Mouse (Mus musculus): ENCODE measurements around the gene Zfp82. TPM values are rescaled to one million over a fixed set of nuclear protein-coding genes. Genes with fewer than 3 reads are reported as not detected.
"Not testable (repeated sequence)": the region's sequence is repeated elsewhere in the genome, so short reads cannot be mapped to it uniquely, and the experiment has no call there.

Gene Zfp82
- 10.6 and 10.9 TPM in 2 replicates for polyA plus RNA-seq (2015; fragmentation: Nextera tagmentation; extraction: Ambion mirVana)

DNA sequence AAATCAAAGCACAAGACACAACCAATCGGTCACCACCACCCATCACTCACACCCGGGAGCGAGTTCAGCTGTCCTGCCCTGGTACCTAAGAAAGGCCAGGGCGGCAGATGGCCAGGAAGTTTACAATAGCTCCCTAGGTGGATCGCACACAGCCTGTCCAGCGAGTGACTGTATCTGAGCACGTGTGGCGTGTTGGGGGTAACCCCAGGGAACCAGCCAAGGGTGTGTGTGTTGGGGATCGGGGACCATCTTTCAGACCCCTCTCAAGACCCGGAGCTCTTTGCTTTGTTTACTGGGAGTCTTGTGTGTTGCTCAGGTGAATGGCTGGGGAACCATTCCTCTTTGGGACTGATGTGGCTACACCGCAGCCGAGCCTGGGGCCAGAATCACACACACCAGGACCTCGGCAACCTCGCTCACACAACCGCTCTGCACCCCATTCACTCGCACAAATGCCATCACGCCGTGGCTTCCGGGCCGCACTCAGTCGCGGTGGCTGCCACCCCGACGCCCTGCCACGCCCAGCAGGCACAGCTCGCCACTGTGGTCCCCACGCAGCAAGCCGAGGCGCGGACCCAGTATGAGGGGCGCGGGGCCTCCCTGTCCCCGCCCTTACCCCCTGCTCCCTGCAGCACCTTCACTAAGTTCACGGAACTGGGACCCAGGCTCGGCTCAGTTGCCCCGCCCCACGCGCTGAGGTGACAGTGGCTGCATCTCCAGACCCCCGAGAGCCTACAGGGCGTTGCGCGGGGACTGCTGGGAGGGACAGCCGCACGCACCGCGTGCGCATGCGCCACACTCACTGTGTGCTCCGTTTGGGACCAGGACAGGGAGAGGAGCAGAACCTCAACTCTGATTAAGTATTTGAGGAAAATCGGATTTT, at the start of gene Zfp82:
Zfp82 (minus strand) TSS at position 755 of the 883 bp plus-strand sequence.
- Histone ChIP-seq H3K9ac (replicated peaks) (peak within 1 kb of the TSS; percentile 83), H3K4me1 (peaks cover 11% of the 10 kb centered on the region), H3K4me2 (peak within 1 kb of the TSS; percentile 94), H3K36me3 (peaks cover 20% of the 10 kb centered on the region), H3K27me3 (replicated peaks) (no peaks in the 10 kb centered on the region), H3K27ac (replicated peaks) (peak within 1 kb of the TSS; percentile 84), H3K4me3 (replicated peaks) (peak within 1 kb of the TSS; percentile 64), H3K9me3 (replicated peaks) (no peaks in the 10 kb centered on the region)
- ATAC-seq (ENCODE audit: low FRiP score) = peak; percentile 93
- under 1% methylated on average over 50 of the region's 50 CpGs for WGBS

DNA sequence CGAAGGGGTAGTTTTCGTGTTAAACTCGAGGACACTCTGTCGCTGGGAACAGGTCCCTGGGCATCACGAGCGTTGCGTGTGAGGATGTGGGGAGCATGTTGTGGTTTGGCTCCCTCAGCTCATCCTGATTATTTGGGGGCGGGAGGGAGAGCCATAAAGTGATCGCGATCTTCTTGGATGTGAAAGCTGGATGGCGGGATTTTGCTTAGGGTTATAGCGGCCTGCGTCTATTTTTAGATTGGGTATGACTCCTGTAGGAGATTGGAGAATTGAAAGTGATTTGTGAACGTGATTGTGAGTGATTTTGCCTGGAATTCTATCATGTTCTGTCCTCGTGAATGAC, 49.5 kb upstream of the Zfp82 start:
- 3% methylated on average over 15 of the region's 15 CpGs for whole genome bisulfite sequencing
- ATAC-seq (ENCODE audit: low FRiP score) = peak; percentile 66
- peak overlapping the region; percentile 83 for H3K4me3 ChIP-seq (replicated peaks)
- no peaks in the 10 kb centered on the region for H3K27me3 ChIP-seq (replicated peaks)
- H3K9me3 ChIP-seq (replicated peaks) = no peaks in the 10 kb centered on the region
- H3K27ac ChIP-seq (replicated peaks) = peak overlapping the region; percentile 90
- peaks cover 13% of the 10 kb centered on the region for H3K4me1 ChIP-seq
- H3K36me3 ChIP-seq = peaks cover 11% of the 10 kb centered on the region
- H3K9ac ChIP-seq (replicated peaks) = peak overlapping the region; percentile 88
- H3K4me2 ChIP-seq = peak overlapping the region; percentile 82

DNA sequence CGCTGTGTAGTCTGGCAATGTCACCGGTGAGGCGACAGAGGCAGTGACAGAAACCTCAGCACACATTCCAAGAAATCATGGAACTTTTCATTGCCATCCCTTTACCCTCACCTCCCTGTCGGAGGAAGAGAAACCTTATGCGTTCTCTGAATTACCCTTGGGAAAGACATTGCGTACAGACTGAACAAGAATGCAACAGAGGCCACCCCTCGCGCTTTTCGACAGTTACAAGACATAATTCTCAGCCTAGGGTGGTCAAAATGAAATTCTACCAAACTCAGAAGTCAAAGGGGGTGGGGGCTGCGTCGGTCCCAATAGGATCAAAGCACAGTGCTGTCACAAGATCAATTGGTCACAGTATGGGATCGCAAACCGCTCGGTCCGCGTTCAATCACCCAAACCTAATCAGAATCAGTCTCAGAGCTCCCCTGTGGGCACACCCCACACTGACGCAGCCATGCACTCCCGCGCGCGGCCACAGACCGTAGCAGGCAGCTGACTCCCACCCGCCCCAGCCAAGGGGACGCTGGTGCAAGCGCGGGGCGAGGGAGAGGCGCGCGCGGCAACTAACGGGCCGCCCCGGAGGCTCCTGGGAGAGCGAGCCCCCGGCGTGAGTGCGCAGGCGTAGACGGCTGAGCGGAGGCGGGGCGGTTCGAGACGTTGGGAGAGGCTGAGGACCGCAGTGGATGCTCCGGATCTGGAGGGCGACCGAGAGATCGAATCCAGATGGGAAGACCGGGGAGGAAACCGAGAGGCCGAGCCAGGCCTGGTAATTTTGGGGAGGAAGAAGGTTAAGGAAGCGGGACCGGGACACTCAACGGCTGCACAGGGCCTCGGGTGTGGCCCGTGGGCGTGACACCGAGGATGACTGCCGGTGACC, 48.8 kb upstream of the Zfp82 start, which contains the start of gene Zfp382:
Zfp382 (plus strand) TSS at position 635 of the 880 bp plus-strand sequence.
- Histone ChIP-seq H3K27ac (replicated peaks) (peak within 1 kb of the TSS; percentile 90), H3K4me3 (replicated peaks) (peak within 1 kb of the TSS; percentile 83), H3K36me3 (peaks cover 4% of the 10 kb centered on the region), H3K4me2 (peak within 1 kb of the TSS; percentile 82), H3K9me3 (replicated peaks) (no peaks in the 10 kb centered on the region), H3K27me3 (replicated peaks) (no peaks in the 10 kb centered on the region), H3K4me1 (peaks cover 13% of the 10 kb centered on the region), H3K9ac (replicated peaks) (peak within 1 kb of the TSS; percentile 88)
- under 1% methylated on average over 61 of the region's 61 CpGs for WGBS
- ATAC-seq (ENCODE audit: low FRiP score) = peak; percentile 97

DNA sequence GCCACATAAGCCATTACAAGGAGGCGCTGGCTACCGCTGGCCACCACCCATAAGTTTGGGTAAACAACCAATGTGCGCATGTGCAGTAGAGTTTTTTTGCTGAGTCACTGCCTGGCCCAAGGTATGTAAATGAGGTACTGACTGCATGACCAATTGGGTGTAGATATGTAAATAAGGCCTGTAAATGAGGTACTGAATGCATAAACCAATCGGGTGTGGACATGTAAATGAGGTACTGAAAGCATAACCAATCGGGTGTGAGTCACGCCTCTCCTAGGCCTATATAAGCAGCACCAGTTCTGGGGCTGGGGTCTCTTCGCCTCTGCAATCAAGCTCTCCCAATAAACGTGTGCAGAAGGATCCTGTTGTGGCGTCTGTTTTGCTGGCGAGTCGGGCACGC, 45.2 kb upstream of the Zfp82 start:
- H3K36me3 ChIP-seq; H3K9ac ChIP-seq (replicated peaks); H3K4me2 ChIP-seq; ATAC-seq (ENCODE audit: low FRiP score); H3K27ac ChIP-seq (replicated peaks); H3K4me3 ChIP-seq (replicated peaks); H3K4me1 ChIP-seq; H3K9me3 ChIP-seq (replicated peaks); H3K27me3 ChIP-seq (replicated peaks): not testable (repeated sequence)
- WGBS = 94% methylated on average over 12 of the region's 12 CpGs

DNA sequence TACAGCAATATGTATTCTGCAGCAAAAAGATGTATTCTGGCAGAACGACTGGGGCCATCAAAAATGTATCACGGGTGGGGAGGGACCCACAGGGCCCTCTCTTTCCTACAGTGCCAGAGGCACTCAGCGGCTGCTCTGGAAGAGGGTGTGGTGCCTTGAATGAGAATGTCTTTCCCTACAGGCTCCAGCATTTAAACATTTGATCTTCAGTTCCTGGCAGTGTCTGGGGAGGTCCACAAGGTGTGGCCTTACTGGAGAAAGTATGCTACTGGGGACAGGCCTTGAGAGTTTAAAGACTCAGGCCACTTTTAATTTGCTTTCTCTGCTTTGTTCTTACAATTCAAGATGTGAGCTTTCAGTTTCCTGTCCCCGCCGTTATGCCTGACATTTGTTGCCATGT, 43.4 kb upstream of the Zfp82 start:
- Histone ChIP-seq H3K27ac (replicated peaks) (no peak overlapping the region), H3K4me3 (replicated peaks) (no peak overlapping the region), H3K9ac (replicated peaks) (no peak overlapping the region), H3K9me3 (replicated peaks) (no peaks in the 10 kb centered on the region; the same call in 1 of the 2 replicates), H3K4me2 (no peak overlapping the region), H3K27me3 (replicated peaks) (no peaks in the 10 kb centered on the region), H3K36me3 (no peaks in the 10 kb centered on the region), H3K4me1 (peaks cover 1% of the 10 kb centered on the region; the same call in 1 of the 2 replicates)
- ATAC-seq (ENCODE audit: low FRiP score) = no peak
- 95% methylated on average over 5 of the region's 5 CpGs for WGBS

DNA sequence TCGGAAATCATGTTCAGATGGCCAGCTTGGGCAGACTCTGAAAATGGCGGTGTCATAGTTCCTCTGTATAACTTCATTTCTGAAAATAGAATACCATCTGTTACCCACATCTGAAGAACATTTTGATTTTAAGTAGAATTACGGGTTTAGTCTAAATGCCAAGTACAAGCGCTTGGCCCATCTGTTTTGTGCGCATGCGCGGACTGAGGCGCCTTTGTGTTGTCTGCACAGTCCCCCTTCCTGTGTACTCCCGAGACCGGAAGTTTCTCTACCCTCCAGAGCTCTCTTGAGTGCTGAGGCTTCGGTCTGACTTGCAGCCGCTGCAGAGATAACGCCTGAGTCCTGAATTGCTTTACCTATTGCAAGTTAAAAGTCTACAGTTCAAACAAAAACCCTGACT, 26.6 kb upstream of the Zfp82 start:
- Histone ChIP-seq H3K9me3 (replicated peaks) (0 out of 2 replicates have a peak, but pooled peaks cover 6% of the 10 kb centered on the region), H3K27ac (replicated peaks) (no peak overlapping the region), H3K27me3 (replicated peaks) (no peaks in the 10 kb centered on the region), H3K4me2 (no peak overlapping the region), H3K36me3 (peaks cover 47% of the 10 kb centered on the region), H3K4me1 (peaks cover 24% of the 10 kb centered on the region), H3K4me3 (replicated peaks) (no peak overlapping the region), H3K9ac (replicated peaks) (no peak overlapping the region)
- WGBS = 93% methylated on average over 13 of the region's 13 CpGs
- no peak for ATAC-seq (ENCODE audit: low FRiP score)

DNA sequence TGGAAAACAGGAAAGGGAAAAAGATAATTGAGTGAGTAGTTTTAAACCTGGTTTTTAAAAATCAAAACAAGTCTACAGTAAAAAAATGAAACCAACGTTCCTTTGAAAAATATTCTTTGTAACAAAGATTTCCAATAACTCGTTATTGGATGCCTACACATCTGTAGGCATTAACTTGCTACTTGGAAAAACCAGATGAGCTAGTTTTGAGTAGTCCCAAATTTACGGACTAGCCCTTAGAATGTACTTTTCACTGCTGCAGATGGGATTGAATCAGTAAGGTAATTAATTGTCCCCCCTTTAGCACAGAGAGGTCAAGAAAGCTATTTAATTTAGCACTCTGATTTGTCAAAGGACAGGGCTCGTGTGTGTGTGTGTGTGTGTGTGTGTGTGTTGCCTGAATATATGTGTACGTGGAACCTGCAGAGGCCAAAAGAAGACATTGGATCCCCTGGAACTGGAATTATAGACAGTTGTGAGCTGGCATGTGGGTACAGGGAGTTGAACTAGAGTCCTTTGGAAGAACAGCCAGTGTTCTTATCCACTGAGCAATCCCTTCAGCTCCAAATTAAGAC, 22.9 kb upstream of the Zfp82 start:
- no peak for ATAC-seq (ENCODE audit: low FRiP score)
- H3K36me3 ChIP-seq = peaks cover 20% of the 10 kb centered on the region
- H3K4me2 ChIP-seq = peak overlapping the region; percentile 69
- H3K4me3 ChIP-seq (replicated peaks) = peak overlapping the region; percentile 68
- peaks cover 35% of the 10 kb centered on the region for H3K4me1 ChIP-seq
- peak overlapping the region; percentile 52; the same call in 1 of the 2 replicates for H3K27ac ChIP-seq (replicated peaks)
- no peaks in the 10 kb centered on the region for H3K9me3 ChIP-seq (replicated peaks)
- H3K9ac ChIP-seq (replicated peaks) = peak overlapping the region; percentile 87
- WGBS = 2% methylated on average over 5 of the region's 5 CpGs
- no peaks in the 10 kb centered on the region for H3K27me3 ChIP-seq (replicated peaks)

DNA sequence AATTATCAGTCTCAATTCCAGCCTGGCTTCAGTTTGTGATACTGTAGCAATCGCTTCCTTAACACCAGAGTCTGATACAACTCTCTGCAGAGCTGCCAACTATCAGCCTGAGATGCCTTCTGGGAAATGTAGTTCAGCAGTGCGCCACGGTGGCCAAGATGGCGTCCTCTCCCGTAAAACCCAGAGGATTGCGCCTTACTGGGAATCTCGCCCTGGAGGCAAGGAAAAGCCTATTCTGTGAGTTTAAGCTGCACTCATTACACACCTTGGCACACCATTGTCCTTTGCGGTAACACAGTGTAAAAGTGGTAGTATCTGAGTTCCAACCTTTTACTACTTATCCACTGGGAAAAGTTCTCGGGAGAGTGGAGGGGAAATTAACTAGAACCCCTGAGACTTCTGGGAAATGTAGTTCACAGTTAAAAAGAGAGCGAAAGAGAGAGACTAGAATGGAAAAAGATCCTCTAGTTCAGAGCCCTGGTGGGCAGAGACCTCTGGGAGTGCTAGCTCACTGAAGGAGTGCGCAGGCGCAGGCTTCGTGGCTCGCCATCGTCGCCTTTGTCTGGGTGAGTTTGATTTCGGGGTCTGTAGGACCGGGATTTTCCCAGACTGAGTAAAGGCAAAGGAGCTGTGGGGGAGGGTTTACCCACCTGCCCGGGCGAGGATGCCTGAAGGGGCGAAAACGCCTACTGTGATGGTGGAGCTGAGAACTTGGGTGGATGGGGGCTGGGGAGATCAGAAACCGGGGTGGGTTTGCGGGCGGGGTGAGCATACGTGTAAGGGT, 22.1 kb upstream of the Zfp82 start, which contains the start of gene Zfp260:
Zfp260 (plus strand) TSS at position 132 of the 784 bp plus-strand sequence.
- peak within 1 kb of the TSS; percentile 98 for H3K27ac ChIP-seq (replicated peaks)
- peak within 1 kb of the TSS; percentile 87 for H3K9ac ChIP-seq (replicated peaks)
- H3K9me3 ChIP-seq (replicated peaks) = no peaks in the 10 kb centered on the region
- H3K4me1 ChIP-seq = peaks cover 35% of the 10 kb centered on the region
- H3K27me3 ChIP-seq (replicated peaks) = no peaks in the 10 kb centered on the region
- peak within 1 kb of the TSS; percentile 69 for H3K4me2 ChIP-seq
- ATAC-seq (ENCODE audit: low FRiP score) = peak; percentile 84
- under 1% methylated on average over 26 of the region's 26 CpGs for WGBS
- H3K36me3 ChIP-seq = peaks cover 13% of the 10 kb centered on the region
- H3K4me3 ChIP-seq (replicated peaks) = peak within 1 kb of the TSS; percentile 68

DNA sequence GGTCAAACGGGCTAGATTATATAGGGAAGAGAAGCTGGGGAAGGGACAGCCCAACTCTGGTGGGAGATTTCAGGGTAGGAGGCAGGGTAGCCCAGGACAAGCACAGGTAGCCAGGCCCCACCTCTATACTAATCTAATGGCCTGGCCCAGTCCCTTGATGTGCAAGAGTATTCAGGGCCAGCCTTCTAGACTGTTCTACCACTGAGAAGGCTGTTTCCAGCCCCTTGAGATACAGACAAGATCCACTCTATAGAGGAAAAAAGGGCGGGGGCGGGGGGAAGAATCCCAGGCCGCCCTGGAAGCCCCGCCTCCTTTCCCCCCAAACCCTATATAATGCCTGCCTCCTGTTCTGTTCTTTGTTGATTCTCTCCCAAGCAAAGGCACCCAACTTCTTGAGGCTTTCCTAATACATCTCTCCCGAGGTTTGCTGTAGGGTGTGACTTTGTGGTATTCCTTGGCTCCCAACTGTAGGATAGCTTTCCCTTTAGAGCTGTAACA, 21.3 kb upstream of the Zfp82 start:
- Histone ChIP-seq H3K36me3 (0 out of 2 replicates have a peak, but pooled peaks cover 4% of the 10 kb centered on the region), H3K27ac (replicated peaks) (peak overlapping the region; percentile 98), H3K9me3 (replicated peaks) (no peaks in the 10 kb centered on the region), H3K4me2 (peak overlapping the region; percentile 69), H3K27me3 (replicated peaks) (no peaks in the 10 kb centered on the region), H3K4me3 (replicated peaks) (peak overlapping the region; percentile 68), H3K4me1 (peaks cover 42% of the 10 kb centered on the region), H3K9ac (replicated peaks) (peak overlapping the region; percentile 87)
- ATAC-seq (ENCODE audit: low FRiP score) = no peak
- WGBS = 80% methylated on average over 6 of the region's 6 CpGs

DNA sequence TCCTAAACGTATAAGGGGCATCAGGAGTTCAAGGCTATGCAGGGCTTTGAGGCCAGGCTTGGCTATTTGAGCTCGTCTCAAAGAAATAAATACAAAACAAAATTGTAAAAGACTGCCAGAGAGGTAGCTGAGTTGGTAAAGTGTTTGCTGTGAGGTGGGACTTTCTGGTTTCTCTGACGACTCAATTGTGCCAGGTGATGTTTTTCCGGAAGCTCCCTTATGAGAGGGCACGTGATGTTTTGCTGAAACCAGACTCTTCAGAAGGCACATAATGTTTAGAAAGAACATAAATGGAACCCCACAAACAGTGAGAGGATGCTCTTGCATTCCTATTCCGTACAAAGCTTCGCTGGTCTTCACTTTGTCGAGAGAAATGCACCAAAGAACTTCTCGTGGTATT, 20.0 kb upstream of the Zfp82 start:
- no peak overlapping the region for H3K9ac ChIP-seq (replicated peaks)
- H3K4me2 ChIP-seq = no peak overlapping the region
- H3K36me3 ChIP-seq = no peaks in the 10 kb centered on the region
- H3K27ac ChIP-seq (replicated peaks) = no peak overlapping the region
- H3K4me1 ChIP-seq = peaks cover 51% of the 10 kb centered on the region
- no peak overlapping the region for H3K4me3 ChIP-seq (replicated peaks)
- no peak for ATAC-seq (ENCODE audit: low FRiP score)
- 84% methylated on average over 9 of the region's 9 CpGs for WGBS
- no peaks in the 10 kb centered on the region for H3K27me3 ChIP-seq (replicated peaks)
- H3K9me3 ChIP-seq (replicated peaks) = no peaks in the 10 kb centered on the region
